Mouse (Mus musculus) liver, adult 2 months (tissue): ENCODE measurements around the gene 4930524J08Rik. TPM values are rescaled to one million over a fixed set of nuclear protein-coding genes. Genes with fewer than 3 reads are reported as not detected.

Experiments used
- DNase-seq: peaks from one replicate; pipeline ENCODE4 v3.0.0-alpha.2; 2011; ENCODE audit warnings: low read depth, low spot score; ENCODE audit errors: extremely low read depth
- H3K27ac ChIP-seq: fragments of 200-500 bp; replicated peaks from 2 replicates; pipeline ENCODE4 v1.5.1; 2012; ENCODE audit warnings: low read depth, mild to moderate bottlenecking, control low read depth, inconsistent platforms, low read length; ENCODE audit not compliant: insufficient read depth
- H3K27me3 ChIP-seq: fragments of 200-500 bp; 2 replicates; pipeline ENCODE4 v1.6.1; 2012; ENCODE audit warnings: mild to moderate bottlenecking, moderate library complexity, low read length, inconsistent platforms; ENCODE audit not compliant: control insufficient read depth, insufficient read depth
- H3K36me3 ChIP-seq: fragments of 200-500 bp; 2 replicates; pipeline ENCODE4 v1.6.1; 2012; ENCODE audit warnings: low read length, inconsistent platforms; ENCODE audit not compliant: control insufficient read depth, insufficient read depth
- H3K4me1 ChIP-seq: fragments of 200-500 bp; 2 replicates; pipeline ENCODE4 v1.6.1; 2011; ENCODE audit warnings: low read length; ENCODE audit not compliant: control insufficient read depth, insufficient read depth
- H3K4me3 ChIP-seq: fragments of 200-500 bp; 2 replicates; pipeline ENCODE4 v1.5.1; 2011; ENCODE audit warnings: low read depth, mild to moderate bottlenecking, control low read depth, low read length, moderate library complexity; ENCODE audit not compliant: insufficient read depth
- H3K79me2 ChIP-seq: fragments of 200-500 bp; 2 replicates; pipeline ENCODE4 v1.6.1; 2012; ENCODE audit warnings: inconsistent platforms, mild to moderate bottlenecking, low read length, moderate library complexity; ENCODE audit not compliant: control insufficient read depth, insufficient read depth
- H3K9ac ChIP-seq: fragments of 200-500 bp; 2 replicates; pipeline ENCODE4 v1.6.1; 2012; ENCODE audit warnings: low read depth, mild to moderate bottlenecking, control low read depth, inconsistent platforms, low read length
- CTCF ChIP-seq: fragments of 200-500 bp; IDR thresholded peaks from 2 replicates; pipeline ENCODE4 v1.5.1; 2011; ENCODE audit warnings: low read depth, low read length, control low read depth
- POLR2A ChIP-seq: fragments of 200-500 bp; IDR thresholded peaks from 2 replicates; pipeline ENCODE4 v1.6.1; 2011; ENCODE audit warnings: low read length, control low read depth; ENCODE audit not compliant: insufficient read depth; ENCODE audit errors: extremely low read depth
- WGBS: fragments of 180-500 bp; shearing (Covaris S2); methylation state at CpG from one replicate; pipeline ENCODE4 v1.1.7; 2018; 5-methylcytosine and 5-hydroxymethylcytosine counted together
- polyA plus RNA-seq: library from polyadenylated mRNA; depleted of rRNA; stranded (reverse); fragments of >200 nt; gene quantifications from 2 replicates; pipeline ENCODE4 v1.2.3, GENCODE M21; 2012
- total RNA-seq: library from RNA; depleted of rRNA; stranded (reverse); fragments of >200 nt; gene quantifications from 2 replicates; pipeline ENCODE4 v1.2.3, GENCODE M21; 2014

4930524J08Rik gene
- total and polyA plus RNA-seq, 2 experiments = 0.67 TPM; not detected in 1

DNA sequence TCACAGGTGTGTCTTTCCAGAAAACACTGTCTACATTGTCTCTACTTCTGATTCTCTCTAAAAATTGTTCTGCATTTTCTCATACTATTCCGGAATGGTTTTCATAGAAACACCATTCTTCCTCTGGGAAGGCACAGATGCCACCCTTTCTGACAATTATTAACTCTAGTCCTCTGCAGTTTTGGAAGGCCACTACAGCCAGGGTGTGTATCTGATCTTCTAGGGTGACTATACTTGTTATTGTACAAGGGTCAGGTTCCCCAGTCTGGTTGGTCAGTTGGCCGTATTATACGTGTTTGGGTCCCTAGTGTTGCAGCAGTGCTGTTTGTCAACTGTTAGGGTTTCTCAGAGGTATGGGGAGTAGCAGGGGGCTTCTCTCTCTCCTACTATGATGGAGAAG, 15.8 kb downstream of the 4930524J08Rik start:
- no peaks in the 10 kb centered on the region for H3K36me3 ChIP-seq
- H3K4me3 ChIP-seq = peak overlapping the region; percentile 34; the same call in 1 of the 2 replicates
- DNase-seq = peak; percentile 92
- H3K27ac ChIP-seq = peak overlapping the region; percentile 59
- H3K27me3 ChIP-seq = no peaks in the 10 kb centered on the region
- peaks cover 5% of the 10 kb centered on the region; the same call in 1 of the 2 replicates for H3K4me1 ChIP-seq
- H3K9ac ChIP-seq = no peak overlapping the region
- TF ChIP-seq POLR2A = no peak
- no peak for TF ChIP-seq CTCF
- no peaks in the 10 kb centered on the region for H3K79me2 ChIP-seq
- 30% methylated on average over 3 of the region's 3 CpGs for WGBS

DNA sequence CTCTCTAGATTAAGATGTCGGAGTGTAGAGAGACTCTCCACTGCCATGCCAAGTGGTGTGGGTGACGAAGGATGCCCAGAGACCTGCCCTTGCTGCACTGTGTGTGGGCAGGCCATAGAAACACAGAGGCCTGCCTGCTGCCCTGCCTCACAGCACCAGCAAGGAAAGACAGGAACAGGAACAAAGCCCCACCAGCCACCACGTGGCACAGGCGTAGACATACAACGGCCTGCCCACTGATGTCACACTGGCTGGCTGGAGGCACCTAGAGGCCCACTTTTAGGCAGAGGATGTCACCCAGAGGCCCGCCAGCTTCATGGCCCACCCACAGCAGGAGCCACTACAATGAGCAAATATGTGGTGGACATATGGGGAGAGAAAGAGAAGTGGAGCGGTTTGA, 21.2 kb downstream of the 4930524J08Rik start:
- WGBS = 85% methylated on average over 7 of the region's 7 CpGs
- Histone ChIP-seq H3K4me3 (no peak overlapping the region), H3K4me1 (peaks cover 2% of the 10 kb centered on the region; the same call in 1 of the 2 replicates), H3K27ac (no peak overlapping the region), H3K9ac (no peak overlapping the region), H3K79me2 (no peaks in the 10 kb centered on the region), H3K36me3 (no peaks in the 10 kb centered on the region), H3K27me3 (no peaks in the 10 kb centered on the region)
- DNase-seq = no peak
- no peak for TF ChIP-seq CTCF
- TF ChIP-seq POLR2A = no peak

DNA sequence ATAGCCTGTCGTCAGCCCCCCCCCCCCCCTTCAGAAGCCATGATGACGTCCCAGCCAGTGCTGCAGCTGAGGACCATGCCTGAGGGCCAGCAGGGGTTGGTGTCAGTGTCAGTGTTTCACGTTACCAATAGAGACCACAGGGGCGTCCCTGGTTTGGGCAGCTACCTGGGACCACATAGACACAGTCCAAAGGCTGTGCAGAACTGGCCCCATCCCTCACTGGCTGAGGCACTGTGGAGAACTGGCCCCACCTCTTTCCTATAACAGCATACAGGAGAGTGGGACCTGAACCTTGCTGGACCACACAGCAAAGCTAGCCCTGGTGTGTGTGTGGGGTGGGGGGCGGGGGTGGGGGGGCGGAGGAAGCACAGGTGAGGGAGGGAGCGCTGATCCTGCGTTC, 21.6 kb downstream of the 4930524J08Rik start:
- Histone ChIP-seq H3K36me3 (no peaks in the 10 kb centered on the region), H3K4me3 (no peak overlapping the region), H3K79me2 (no peaks in the 10 kb centered on the region), H3K9ac (no peak overlapping the region), H3K27me3 (no peaks in the 10 kb centered on the region), H3K4me1 (no peaks in the 10 kb centered on the region), H3K27ac (no peak overlapping the region)
- no peak for DNase-seq
- TF ChIP-seq CTCF (no peak), POLR2A (no peak)
- 84% methylated on average over 8 of the region's 8 CpGs for WGBS

DNA sequence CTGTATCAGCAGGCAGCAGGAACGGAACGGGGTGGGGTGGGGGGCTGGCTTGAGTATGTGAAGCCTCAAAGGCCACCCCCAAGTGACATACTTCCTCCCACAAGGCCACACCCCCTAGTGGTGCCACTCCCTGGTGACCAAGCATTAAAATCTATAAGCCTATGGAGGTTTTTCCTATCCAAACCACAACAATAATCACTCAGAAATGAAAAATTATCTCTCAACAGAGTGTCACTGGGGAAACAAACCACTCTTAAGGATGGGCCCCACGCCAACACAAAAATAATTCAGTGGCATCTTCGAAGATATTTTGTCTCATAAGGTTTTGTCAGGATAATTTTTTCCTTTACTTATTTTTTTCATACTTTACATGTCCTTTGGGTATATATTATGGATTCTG, 25.0 kb downstream of the 4930524J08Rik start:
- Histone ChIP-seq H3K27me3 (no peaks in the 10 kb centered on the region), H3K9ac (no peak overlapping the region), H3K36me3 (no peaks in the 10 kb centered on the region), H3K27ac (no peak overlapping the region), H3K4me3 (no peak overlapping the region), H3K4me1 (no peaks in the 10 kb centered on the region), H3K79me2 (no peaks in the 10 kb centered on the region)
- no peak for DNase-seq
- TF ChIP-seq CTCF (no peak), POLR2A (no peak)
- 92% methylated on average over 4 of the region's 4 CpGs for WGBS

DNA sequence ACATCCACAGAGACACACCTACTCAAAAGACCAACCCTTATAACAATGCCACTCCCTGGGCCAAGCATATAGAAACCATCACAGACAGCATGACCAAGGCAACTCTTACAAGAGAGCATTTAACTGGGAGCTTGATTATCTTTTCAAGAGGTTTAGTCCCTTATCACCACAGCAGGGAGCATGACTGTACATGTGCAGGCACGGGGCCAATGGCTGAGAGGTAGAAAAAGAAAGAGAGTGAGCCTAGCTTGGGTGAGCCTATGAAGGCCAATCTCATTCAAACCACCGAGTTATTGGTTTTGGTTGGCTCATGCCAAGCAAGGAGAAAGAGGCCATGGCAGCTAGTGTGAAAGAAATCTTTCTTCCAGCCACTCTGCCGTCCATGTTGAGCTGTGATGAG, 26.6 kb downstream of the 4930524J08Rik start:
- no peaks in the 10 kb centered on the region for H3K36me3 ChIP-seq
- H3K27me3 ChIP-seq = no peaks in the 10 kb centered on the region
- DNase-seq = no peak
- H3K27ac ChIP-seq = no peak overlapping the region
- no peak overlapping the region for H3K4me3 ChIP-seq
- no peaks in the 10 kb centered on the region for H3K4me1 ChIP-seq
- 87% methylated on average over 3 of the region's 3 CpGs for WGBS
- H3K9ac ChIP-seq = no peak overlapping the region
- H3K79me2 ChIP-seq = no peaks in the 10 kb centered on the region
- TF ChIP-seq CTCF (no peak), POLR2A (no peak)

DNA sequence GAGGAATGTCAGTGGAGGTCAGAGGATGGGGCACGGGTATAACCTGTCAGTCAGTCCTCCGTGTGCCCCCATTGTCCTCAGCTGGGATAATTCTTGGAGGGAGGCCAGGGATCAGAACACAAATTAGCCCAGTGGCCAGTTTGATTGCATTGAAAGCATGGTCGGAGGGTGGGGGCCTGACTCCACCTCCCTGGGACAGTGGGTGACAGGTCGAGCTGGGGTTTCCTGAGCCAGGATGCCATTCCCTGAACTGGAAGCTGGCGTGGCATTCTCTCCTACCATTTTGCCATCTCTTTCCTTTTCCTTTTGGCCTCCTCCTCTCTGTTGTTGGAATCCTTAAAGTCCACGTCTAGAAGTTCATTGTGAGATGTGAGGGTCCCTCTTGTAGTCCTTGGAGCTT, 27.0 kb downstream of the 4930524J08Rik start:
- H3K36me3 ChIP-seq = no peaks in the 10 kb centered on the region
- no peaks in the 10 kb centered on the region for H3K4me1 ChIP-seq
- no peak overlapping the region for H3K9ac ChIP-seq
- no peak for DNase-seq
- H3K27ac ChIP-seq = no peak overlapping the region
- no peak overlapping the region for H3K4me3 ChIP-seq
- WGBS = 86% methylated on average over 6 of the region's 6 CpGs
- no peaks in the 10 kb centered on the region for H3K79me2 ChIP-seq
- TF ChIP-seq POLR2A (no peak), CTCF (no peak)
- H3K27me3 ChIP-seq = no peaks in the 10 kb centered on the region
